Mouse (Mus musculus) embryonic fibroblast, embryonic 13.5 days (primary cell): Measurements from ENCODE around the gene Tmem210.

Experiments
- CTCF ChIP-seq: IDR thresholded peaks from 2 replicates; pipeline ENCODE4 v1.5.1; 2011; ENCODE audit warnings: mild to moderate bottlenecking, control low read depth, low read length, moderate library complexity, borderline replicate concordance; ENCODE audit not compliant: insufficient read depth
- POLR2A ChIP-seq: IDR thresholded peaks from 2 replicates; pipeline ENCODE4 v1.6.1; 2011; ENCODE audit warnings: low read depth, mild to moderate bottlenecking, control low read depth, low read length, moderate library complexity

GRCm38 (mm10) chr2:25338303-25338702, 50.4 kb downstream of the Tmem210 start:
- no peak for TF ChIP-seq CTCF
- no peak for TF ChIP-seq POLR2A
